Mouse (Mus musculus): ENCODE results near the gene Hadha. TPM values are rescaled to one million over a fixed set of nuclear protein-coding genes. Genes with fewer than 3 reads are reported as not detected.

The Hadha gene
- polyA plus RNA-seq, 1 experiment from 2014 or later = 135 TPM

- Histone ChIP-seq H3K4me2 (replicated peaks) (no peak overlapping the region), H3K27me3 (no peaks in the 10 kb centered on the region), H3K4me1 (no peaks in the 10 kb centered on the region), H3K9me3 (no peaks in the 10 kb centered on the region), H3K36me3 (peaks cover 99% of the 10 kb centered on the region), H3K9ac (no peak overlapping the region), H3K4me3 (no peak overlapping the region), H3K27ac (no peak overlapping the region)
- no peak for ATAC-seq (ENCODE audit: insufficient number of reproducible peaks, insufficient read depth, low FRiP score, low TSS enrichment)
- 91% methylated on average over 6 of the region's 6 CpGs for WGBS
These were observed 32.5 kb downstream of the Hadha start for GRCm38 (mm10) chr5:30122481-30122880.

GRCm38 (mm10) chr5:30120106-30120505 lies 34.9 kb downstream of the Hadha start:
- Histone ChIP-seq H3K9ac (no peak overlapping the region), H3K9me3 (no peaks in the 10 kb centered on the region), H3K4me2 (replicated peaks) (no peak overlapping the region), H3K4me1 (no peaks in the 10 kb centered on the region), H3K4me3 (no peak overlapping the region), H3K36me3 (peaks cover 78% of the 10 kb centered on the region), H3K27me3 (peaks cover 13% of the 10 kb centered on the region; the same call in 1 of the 2 replicates), H3K27ac (no peak overlapping the region)
- WGBS = 91% methylated on average over 7 of the region's 7 CpGs
- ATAC-seq (ENCODE audit: insufficient number of reproducible peaks, insufficient read depth, low FRiP score, low TSS enrichment) = no peak

- no peak for ATAC-seq (ENCODE audit: insufficient number of reproducible peaks, insufficient read depth, low FRiP score, low TSS enrichment)
- no peaks in the 10 kb centered on the region for H3K9me3 ChIP-seq
- peaks cover 18% of the 10 kb centered on the region for H3K27me3 ChIP-seq
- H3K4me3 ChIP-seq = no peak overlapping the region
- no peak overlapping the region for H3K4me2 ChIP-seq (replicated peaks)
- H3K36me3 ChIP-seq = peaks cover 68% of the 10 kb centered on the region
- 84% methylated on average over 6 of the region's 6 CpGs for WGBS
- no peak overlapping the region for H3K9ac ChIP-seq
- H3K4me1 ChIP-seq = no peaks in the 10 kb centered on the region; the same call in 1 of the 2 replicates
- no peak overlapping the region for H3K27ac ChIP-seq
These were observed 35.8 kb downstream of the Hadha start for GRCm38 (mm10) chr5:30119163-30119562.

GRCm38 (mm10) chr5:30118018-30118417 lies 36.9 kb downstream of the Hadha start:
- H3K4me1 ChIP-seq = peaks cover 4% of the 10 kb centered on the region; the same call in 1 of the 2 replicates
- no peak overlapping the region for H3K4me2 ChIP-seq (replicated peaks)
- H3K27ac ChIP-seq = no peak overlapping the region
- no peak overlapping the region for H3K9ac ChIP-seq
- WGBS = 80% methylated on average over 1 of the region's 1 CpGs
- H3K4me3 ChIP-seq = no peak overlapping the region
- peaks cover 57% of the 10 kb centered on the region for H3K36me3 ChIP-seq
- ATAC-seq (ENCODE audit: insufficient number of reproducible peaks, insufficient read depth, low FRiP score, low TSS enrichment) = no peak
- H3K27me3 ChIP-seq = peaks cover 30% of the 10 kb centered on the region
- no peaks in the 10 kb centered on the region for H3K9me3 ChIP-seq

GRCm38 (mm10) chr5:30115718-30116117 lies 39.2 kb downstream of the Hadha start:
- Histone ChIP-seq H3K4me2 (replicated peaks) (no peak overlapping the region), H3K4me3 (no peak overlapping the region), H3K9me3 (no peaks in the 10 kb centered on the region), H3K36me3 (peaks cover 34% of the 10 kb centered on the region), H3K4me1 (peaks cover 12% of the 10 kb centered on the region), H3K27ac (no peak overlapping the region), H3K27me3 (peaks cover 51% of the 10 kb centered on the region), H3K9ac (no peak overlapping the region)
- 30% methylated on average over 10 of the region's 10 CpGs for WGBS
- ATAC-seq (ENCODE audit: insufficient number of reproducible peaks, insufficient read depth, low FRiP score, low TSS enrichment) = no peak

GRCm38 (mm10) chr5:30114761-30115140 lies 40.2 kb downstream of the Hadha start:
- Histone ChIP-seq H3K9ac (peak overlapping the region; percentile 65), H3K4me3 (peak overlapping the region; percentile 53), H3K4me1 (peaks cover 18% of the 10 kb centered on the region), H3K27me3 (peaks cover 60% of the 10 kb centered on the region), H3K4me2 (replicated peaks) (peak overlapping the region; percentile 94), H3K9me3 (no peaks in the 10 kb centered on the region), H3K36me3 (peaks cover 24% of the 10 kb centered on the region), H3K27ac (no peak overlapping the region)
- 1% methylated on average over 28 of the region's 28 CpGs for WGBS
- no peak for ATAC-seq (ENCODE audit: insufficient number of reproducible peaks, insufficient read depth, low FRiP score, low TSS enrichment)

GRCm38 (mm10) chr5:30113881-30114760 lies 40.8 kb downstream of the Hadha start:
- Histone ChIP-seq H3K9ac (peak overlapping the region; percentile 65), H3K4me3 (peak overlapping the region; percentile 53), H3K36me3 (peaks cover 18% of the 10 kb centered on the region), H3K27me3 (peaks cover 64% of the 10 kb centered on the region), H3K9me3 (no peaks in the 10 kb centered on the region), H3K27ac (no peak overlapping the region), H3K4me2 (replicated peaks) (peak overlapping the region; percentile 94), H3K4me1 (peaks cover 18% of the 10 kb centered on the region)
- under 1% methylated on average over 103 of the region's 103 CpGs for WGBS
- peak; percentile 83; the same call in 1 of the 2 replicates for ATAC-seq (ENCODE audit: insufficient number of reproducible peaks, insufficient read depth, low FRiP score, low TSS enrichment)

GRCm38 (mm10) chr5:30112533-30113068 lies 42.4 kb downstream of the Hadha start:
- Histone ChIP-seq H3K27me3 (peaks cover 72% of the 10 kb centered on the region), H3K27ac (no peak overlapping the region), H3K9me3 (no peaks in the 10 kb centered on the region), H3K4me1 (peaks cover 22% of the 10 kb centered on the region), H3K36me3 (peaks cover 2% of the 10 kb centered on the region; the same call in 1 of the 2 replicates), H3K4me2 (replicated peaks) (no peak overlapping the region), H3K4me3 (no peak overlapping the region), H3K9ac (no peak overlapping the region)
- no peak for ATAC-seq (ENCODE audit: insufficient number of reproducible peaks, insufficient read depth, low FRiP score, low TSS enrichment)
- WGBS = 86% methylated on average over 3 of the region's 3 CpGs

GRCm38 (mm10) chr5:30111771-30112170 lies 43.2 kb downstream of the Hadha start:
- H3K4me2 ChIP-seq (replicated peaks) = peak overlapping the region; percentile 41; the same call in 1 of the 2 replicates
- 67% methylated on average over 3 of the region's 3 CpGs for WGBS
- H3K36me3 ChIP-seq = no peaks in the 10 kb centered on the region; the same call in 1 of the 2 replicates
- H3K27ac ChIP-seq = no peak overlapping the region
- peaks cover 80% of the 10 kb centered on the region for H3K27me3 ChIP-seq
- H3K4me3 ChIP-seq = no peak overlapping the region
- peaks cover 30% of the 10 kb centered on the region for H3K4me1 ChIP-seq
- no peak for ATAC-seq (ENCODE audit: insufficient number of reproducible peaks, insufficient read depth, low FRiP score, low TSS enrichment)
- H3K9ac ChIP-seq = no peak overlapping the region
- H3K9me3 ChIP-seq = no peaks in the 10 kb centered on the region

GRCm38 (mm10) chr5:30111126-30111525 lies 43.8 kb downstream of the Hadha start:
- Histone ChIP-seq H3K27me3 (peaks cover 83% of the 10 kb centered on the region), H3K4me1 (peaks cover 32% of the 10 kb centered on the region), H3K36me3 (no peaks in the 10 kb centered on the region), H3K9me3 (no peaks in the 10 kb centered on the region), H3K4me3 (peak overlapping the region; percentile 1), H3K27ac (no peak overlapping the region), H3K4me2 (replicated peaks) (peak overlapping the region; percentile 41), H3K9ac (no peak overlapping the region; the same call in 1 of the 2 replicates)
- ATAC-seq (ENCODE audit: insufficient number of reproducible peaks, insufficient read depth, low FRiP score, low TSS enrichment) = no peak
- WGBS = 2% methylated on average over 18 of the region's 18 CpGs

- 6% methylated on average over 22 of the region's 22 CpGs for WGBS
- peaks cover 83% of the 10 kb centered on the region for H3K27me3 ChIP-seq
- H3K36me3 ChIP-seq = no peaks in the 10 kb centered on the region
- no peak overlapping the region for H3K4me3 ChIP-seq
- peak overlapping the region; percentile 41 for H3K4me2 ChIP-seq (replicated peaks)
- H3K4me1 ChIP-seq = peaks cover 37% of the 10 kb centered on the region
- H3K9ac ChIP-seq = no peak overlapping the region
- no peak for ATAC-seq (ENCODE audit: insufficient number of reproducible peaks, insufficient read depth, low FRiP score, low TSS enrichment)
- no peaks in the 10 kb centered on the region for H3K9me3 ChIP-seq
- H3K27ac ChIP-seq = no peak overlapping the region
These were observed 44.4 kb downstream of the Hadha start for GRCm38 (mm10) chr5:30110371-30111060.
